Mouse (Mus musculus): ENCODE results near the gene Hspg2.
"Not testable (repeated sequence)": the region's sequence is repeated elsewhere in the genome, so short reads cannot be mapped to it uniquely, and the experiment has no call there.

The Hspg2 gene

DNA sequence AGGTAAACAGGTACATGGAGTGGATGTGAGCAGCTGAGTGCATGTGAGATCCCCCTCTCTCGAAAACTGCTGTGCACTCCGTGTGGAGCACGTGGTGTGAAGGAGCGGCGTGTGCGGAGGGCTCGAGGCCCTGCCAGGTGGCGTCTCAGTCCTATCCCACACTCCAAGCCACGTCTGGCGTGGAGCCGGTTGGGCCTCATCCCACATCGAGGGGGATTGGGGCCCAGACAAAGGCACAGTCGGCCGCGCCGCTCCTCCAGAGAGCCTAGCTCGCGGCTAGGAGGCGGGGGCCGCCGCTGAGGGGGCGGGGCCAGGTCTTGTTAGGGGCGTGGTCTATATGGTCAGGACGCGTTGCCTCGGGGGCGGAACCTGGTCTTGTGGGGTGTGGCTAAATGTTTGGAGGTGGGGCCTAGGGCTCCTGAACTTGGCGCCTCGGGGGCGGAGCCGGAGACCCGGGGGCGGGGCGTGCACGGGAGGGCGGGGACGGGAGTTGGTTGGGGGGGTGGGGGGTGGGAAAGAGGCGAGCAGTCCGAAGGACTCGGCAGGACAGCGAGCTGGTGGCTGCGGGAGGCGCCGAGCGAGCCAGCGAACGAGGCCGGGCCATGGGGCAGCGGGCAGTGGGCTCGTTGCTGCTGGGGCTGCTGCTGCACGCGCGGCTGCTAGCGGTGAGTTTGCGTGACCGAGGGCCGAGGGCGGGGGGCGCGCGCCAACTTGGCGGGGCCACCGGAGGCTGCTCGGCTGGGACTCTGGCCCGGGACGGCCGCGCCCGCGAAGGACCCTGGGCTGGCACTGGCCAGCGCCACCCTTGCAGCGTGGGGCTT is at the start of gene Hspg2:
Gene Hspg2 (plus strand): TSS at position 510 of the 821 bp plus-strand sequence.
- peak; percentile 100 for DNase-seq (ENCODE audit: extremely low spot score)

DNA sequence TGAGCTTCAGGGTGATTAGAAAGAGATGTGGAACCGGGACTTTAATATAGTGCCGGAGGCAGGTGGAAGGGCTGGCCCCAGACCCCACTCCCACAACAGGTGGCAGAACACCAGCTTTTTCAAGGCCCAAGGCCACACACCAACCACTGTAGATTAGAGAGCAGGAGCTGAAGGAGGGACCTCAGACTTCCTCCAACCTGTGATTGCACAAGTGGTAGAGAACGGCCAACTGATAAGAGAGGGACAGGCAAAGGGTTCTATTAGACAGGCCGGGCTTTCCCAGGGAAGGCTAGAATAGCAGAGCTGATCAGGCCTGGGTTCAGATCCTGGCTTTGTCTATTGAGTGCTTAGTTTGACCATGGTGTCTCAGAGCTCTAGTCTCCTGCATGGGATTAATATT is 38.1 kb upstream of the Hspg2 start, which contains the start of gene Cela3b:
Gene Cela3b (minus strand): TSS at position 39 of the 400 bp plus-strand sequence.
- no peak for DNase-seq (ENCODE audit: extremely low spot score)

DNA sequence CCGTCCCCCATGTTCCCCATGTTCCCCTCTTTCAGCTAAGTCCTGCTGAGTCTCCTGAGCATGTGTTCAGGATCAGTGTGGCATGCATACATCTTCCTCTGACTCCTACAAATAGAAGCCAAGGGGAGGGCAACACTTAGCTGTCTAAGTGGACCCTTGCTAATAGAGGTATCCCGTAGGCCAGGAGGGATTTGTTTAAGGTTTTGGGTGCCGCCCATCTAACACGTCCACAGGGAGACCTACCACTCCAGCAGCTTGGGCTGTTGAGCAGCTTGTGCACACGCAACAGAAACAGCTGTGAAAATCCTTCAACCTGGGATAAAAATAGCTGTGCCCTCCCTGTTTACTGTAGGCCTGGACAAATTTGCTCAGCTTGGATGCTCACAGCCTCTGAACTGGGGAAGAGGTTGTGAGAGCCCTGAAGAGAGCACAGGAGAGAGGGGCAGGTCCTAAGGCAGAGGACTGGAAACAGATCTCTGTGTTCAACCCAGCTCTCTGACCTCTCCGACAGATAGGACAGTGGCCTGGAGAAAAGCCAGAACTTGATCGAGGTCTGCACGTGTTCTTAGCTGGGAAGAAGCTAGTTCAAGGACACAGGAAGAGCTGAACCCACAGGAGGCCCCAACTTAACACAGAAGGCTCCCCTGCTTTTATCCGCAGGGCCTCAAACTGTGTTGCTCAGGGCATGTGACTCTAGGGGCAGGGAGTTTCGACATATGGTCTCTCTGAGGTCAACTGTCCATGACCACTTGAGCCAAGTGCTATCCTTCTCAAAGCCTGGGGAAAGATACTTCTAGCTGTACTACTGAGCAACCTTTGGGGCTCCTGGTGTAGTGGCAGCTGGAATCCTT is 35.6 kb upstream of the Hspg2 start:
- not testable (repeated sequence) for DNase-seq (ENCODE audit: extremely low spot score)

DNA sequence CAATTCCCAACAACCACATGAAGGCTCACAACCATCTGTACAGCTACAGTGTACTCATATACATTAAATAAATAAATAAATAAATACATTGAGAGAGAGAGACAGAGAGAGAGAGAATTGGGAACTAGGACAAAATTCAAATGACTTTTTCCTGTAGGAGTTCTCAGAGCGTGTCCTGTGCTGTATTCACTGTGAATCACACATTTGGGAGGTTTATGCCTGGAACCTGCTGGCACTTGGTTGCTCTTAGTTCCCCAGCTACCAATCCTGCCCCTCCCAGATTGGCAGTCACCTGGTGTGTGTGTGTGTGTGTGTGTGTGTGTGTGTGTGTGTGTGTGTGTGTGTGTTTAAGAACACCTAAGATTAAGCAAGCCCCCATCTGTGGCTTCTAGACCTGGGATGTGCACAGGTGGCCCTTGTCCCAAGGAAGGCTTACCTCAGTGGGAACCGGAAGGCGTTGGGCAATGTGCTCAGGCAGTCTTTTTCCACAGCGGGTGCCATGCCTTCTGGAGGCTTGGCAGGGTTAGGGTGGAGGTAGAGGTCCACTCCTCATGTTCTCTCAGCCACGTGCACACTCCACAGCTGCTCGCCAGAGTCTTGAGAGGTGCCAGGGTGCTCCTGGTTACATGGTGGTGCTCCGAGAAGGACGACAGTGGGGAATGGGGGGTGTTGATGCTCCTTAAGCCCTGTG is 31.4 kb upstream of the Hspg2 start:
- DNase-seq (ENCODE audit: extremely low spot score) = no peak

DNA sequence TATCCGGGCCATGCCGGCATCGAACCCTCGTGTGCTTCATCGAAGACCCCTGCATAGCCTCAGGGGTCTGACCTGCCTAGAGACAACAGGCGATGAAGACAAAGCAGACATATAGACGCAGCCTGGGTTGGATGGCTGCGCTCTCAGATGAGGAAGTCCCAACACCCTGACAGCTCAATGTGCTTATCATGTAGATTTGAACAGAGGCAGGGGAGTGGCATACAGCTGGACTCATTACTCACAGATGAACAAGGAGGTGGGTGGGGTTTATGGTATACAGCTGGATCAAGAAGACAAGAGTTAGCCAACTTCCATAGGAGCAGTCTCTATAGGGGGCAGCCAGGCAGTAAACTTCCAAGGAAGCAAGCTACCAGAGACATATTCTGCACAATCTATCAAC is 29.7 kb upstream of the Hspg2 start:
- DNase-seq (ENCODE audit: extremely low spot score) = no peak

DNA sequence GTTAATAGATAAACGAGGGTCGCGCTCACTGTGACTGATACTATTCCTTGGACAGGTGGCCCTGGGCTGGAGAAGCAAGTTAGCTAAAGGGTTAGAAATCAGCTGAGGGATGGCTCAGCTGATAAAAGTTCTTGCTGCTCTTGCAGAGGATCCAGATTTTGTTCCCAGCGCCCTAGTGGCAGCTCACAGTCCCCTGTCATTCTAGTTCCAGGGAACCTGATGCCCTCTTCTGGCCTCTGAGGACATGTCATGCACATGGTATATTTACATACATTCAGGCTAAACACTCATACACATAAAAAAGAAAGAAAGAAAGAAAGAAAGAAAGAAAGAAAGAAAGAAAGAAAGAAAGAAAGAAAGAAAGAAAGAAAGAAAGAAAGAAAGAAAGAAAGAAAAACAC is 27.2 kb upstream of the Hspg2 start:
- DNase-seq (ENCODE audit: extremely low spot score) = no peak

DNA sequence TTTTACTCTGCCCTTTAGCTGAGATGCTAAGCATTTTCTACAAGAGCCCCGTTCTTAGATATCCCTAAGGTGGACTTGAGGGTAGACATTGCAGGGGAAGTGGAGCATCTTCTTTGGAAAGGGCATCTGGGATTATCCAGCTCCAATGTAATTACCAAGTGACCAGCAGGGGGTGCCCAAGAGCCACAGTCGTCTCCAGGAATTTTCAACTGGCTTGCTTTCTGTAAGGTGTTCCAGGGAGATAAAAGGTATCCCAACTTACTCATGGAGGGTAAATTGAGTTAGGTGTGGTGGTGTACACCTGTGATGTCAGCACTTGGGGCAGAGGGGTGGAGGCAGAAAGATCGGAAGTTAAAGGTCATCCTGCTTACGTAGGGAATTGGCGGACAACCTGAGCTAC is 24.9 kb upstream of the Hspg2 start:
- peak; percentile 66 for DNase-seq (ENCODE audit: extremely low spot score)

DNA sequence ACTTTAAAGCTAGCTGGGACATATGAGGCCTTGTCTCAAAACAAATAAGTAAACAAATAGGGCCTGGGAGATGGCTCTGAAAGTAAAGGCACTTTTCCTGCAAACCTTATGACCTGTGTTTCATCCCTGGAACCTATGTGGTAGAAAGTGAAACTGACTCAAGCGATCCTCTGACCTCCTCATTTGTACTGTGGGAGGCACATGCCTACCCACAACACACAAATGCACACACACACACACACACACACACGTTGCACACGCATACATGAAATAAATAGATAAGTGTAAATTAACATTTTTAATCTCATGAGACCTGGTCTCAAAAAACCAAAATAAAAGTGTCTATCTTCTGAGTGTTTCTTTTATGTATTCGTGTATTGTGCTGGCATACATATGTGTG is 22.7 kb upstream of the Hspg2 start:
- DNase-seq (ENCODE audit: extremely low spot score) = no peak

DNA sequence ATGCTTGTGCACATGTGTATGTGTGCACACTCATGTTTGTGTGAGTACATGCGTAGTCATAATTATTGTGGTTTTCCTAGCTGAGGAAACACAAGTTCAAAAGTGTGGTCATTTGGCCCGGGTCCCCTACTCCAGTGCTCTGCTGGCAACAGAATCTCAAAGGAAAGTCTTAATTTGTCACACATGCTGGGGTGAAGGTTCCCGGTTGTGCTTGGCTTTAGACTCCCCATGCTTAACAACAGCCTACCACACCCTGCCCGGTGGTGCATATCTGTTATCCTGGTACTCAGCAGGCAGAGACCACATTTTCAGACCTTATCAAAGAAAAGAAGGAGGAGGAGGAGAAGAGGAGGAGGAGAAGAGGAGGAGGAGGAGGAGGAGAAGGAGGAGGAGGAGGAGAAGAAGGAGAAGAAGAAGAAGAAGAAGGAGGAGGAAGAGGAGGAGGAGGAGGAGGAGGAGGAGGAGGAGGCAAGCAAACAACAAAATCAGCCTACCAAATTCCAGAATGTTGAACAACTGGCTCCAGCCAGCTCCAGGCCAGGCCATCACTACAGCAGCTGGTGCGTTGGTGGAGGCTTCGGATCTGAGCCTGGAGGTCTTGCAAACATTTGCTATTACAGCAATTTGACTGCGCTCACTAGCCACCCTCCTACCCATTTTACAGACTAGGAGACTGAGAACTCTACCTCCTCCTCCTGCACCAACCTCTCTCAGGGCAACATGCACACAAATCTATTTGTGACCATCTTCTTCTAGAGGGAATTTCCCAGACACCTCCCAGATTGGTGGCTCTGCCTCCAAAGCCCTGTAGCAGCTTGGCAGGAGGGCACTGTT is 21.0 kb upstream of the Hspg2 start:
- no peak for DNase-seq (ENCODE audit: extremely low spot score)

DNA sequence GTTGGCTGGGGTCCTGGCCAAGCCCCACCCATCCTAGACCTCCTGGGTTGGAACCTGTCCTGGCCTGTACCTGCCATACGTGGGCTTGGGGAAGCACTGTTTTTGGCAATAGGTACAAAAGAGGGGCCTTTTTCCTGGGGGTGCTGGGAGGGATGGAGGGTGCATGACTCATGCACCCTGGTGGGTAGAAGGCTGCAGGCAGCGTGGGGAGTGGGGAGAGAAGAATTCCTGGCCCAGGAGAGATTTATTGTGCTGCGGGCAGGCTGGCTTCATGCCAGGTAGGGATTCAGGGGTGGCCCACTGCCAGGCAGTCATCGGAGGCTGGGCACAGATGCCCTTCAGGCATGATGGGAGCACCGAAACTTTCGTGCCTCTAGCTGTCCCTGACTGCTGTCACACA is 20.4 kb upstream of the Hspg2 start:
- no peak for DNase-seq (ENCODE audit: extremely low spot score)

DNA sequence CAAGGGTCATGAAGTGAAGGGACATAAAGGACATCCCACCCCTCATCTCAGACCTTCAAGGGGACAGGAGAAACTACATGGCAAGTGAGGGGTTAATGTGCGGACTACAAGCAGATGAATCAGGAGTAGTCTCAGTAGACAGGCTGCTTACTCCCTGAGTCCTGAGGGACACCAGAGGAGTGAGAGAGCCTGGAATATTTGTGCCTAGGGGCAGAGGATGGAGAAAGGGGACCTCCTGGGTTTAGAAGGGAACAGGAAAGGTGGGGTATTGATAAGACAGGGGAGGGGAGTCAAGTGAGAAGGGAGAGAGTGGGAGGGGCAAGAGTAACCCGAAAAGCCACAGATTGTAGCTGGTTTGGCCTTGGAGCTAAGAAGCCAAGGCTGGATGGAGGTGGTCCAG is 19.9 kb upstream of the Hspg2 start:
- DNase-seq (ENCODE audit: extremely low spot score) = no peak

DNA sequence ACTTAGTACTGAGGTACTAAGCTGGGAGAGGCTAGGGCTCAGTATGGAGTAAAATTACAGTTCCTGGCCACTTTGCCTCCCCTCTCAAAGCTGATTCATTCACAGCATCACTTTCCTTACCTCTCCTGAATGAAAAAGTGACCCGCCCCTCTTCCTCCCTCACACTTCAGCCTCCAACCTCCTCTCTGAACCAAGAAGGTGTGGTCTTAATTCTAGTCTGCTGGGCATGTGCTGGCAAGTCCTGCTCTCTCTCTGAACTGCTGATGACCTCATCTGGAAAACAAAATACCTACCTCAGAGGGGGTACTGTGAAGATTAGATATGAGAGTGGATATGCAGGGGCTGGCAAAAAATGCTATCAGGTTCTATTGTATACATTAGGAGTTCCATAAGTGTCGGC is 19.4 kb upstream of the Hspg2 start:
- DNase-seq (ENCODE audit: extremely low spot score) = no peak

DNA sequence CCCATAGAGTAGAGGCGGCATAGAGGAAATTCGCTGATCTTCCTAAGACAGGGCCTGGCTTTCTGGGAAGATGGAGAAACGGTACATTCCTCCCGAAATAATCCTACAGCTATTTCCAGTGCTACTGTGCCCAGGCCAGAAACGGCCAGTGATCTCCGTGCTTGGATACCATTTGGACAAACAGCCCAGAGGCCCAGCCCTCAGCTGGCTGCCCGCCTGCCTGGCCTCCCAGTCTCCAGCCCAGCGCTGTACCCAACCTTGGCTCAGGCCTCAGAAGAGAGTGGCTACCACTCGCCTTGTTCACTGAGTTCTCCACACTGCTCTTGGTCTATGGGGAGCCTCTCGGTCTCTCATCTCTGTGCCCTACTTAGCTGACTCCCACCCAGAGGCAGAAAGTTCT is 18.9 kb upstream of the Hspg2 start:
- no peak for DNase-seq (ENCODE audit: extremely low spot score)

DNA sequence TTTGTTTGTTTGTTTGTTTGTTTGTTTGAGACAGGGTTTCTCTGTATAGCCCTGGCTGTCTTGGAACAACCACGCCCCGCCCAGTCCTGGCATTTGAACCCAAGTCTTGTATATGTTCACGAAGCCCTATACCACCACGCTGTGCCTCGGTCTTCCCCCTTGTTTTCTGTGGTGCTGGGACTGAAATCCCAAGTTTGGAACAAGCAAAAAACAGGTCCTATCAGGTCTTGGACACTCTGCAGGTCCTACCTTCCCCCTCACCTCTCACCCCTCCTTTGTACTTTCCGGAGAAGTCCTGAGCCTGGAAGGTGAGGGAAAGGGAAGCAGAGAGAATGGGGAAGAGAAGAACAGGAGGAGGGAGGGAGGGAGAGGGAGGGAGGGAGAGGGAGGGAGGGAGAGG is 16.4 kb upstream of the Hspg2 start:
- no peak for DNase-seq (ENCODE audit: extremely low spot score)

DNA sequence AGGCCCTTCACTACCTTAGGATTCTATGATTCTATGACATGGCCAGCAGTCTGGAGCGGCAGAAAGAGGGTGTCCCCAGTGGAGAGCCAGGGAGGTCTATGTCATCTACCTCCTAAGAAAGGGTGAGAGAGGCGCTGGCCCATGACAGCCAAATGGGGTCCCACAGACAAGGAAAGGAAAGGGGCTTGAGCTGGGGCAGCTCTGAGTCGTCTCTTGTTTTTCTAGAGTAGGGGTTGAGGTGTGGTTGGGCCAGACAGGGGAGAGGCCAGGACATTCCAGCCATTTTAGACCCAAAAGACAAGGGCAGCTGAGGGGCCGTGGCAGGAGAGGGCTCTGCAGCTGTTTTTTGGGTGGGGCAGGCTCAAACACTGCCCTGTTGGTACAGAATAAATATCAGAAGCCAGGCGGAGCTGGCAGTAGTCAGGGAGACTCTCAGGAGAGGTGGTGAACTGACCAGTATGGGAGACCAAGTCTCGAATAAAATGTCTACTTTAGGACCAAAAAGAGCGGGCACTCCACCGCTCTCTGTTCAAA is 15.3 kb upstream of the Hspg2 start, which contains the start of gene 1700013G24Rik:
Gene 1700013G24Rik (plus strand): TSS at position 51 of the 534 bp plus-strand sequence.
- DNase-seq (ENCODE audit: extremely low spot score) = no peak

DNA sequence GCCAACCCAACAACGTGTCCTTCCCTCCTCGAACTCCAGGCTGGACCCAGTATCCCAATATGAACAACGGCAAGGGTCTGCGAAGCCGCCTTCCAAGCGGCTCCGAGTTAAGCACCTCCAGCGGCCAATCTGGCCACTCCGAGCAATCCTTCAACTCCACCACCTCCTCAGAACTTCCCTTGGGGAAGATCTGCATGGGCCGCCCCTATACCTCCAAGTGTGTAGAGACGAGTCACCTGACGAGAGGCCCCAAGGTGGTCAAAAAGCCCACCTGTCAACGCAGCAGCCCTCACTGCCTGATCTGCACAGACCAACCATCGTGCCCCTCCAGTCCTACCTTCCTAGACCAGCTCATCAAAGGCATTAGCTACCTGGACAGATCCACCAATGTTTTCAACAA is 14.0 kb upstream of the Hspg2 start:
- DNase-seq (ENCODE audit: extremely low spot score) = no peak

DNA sequence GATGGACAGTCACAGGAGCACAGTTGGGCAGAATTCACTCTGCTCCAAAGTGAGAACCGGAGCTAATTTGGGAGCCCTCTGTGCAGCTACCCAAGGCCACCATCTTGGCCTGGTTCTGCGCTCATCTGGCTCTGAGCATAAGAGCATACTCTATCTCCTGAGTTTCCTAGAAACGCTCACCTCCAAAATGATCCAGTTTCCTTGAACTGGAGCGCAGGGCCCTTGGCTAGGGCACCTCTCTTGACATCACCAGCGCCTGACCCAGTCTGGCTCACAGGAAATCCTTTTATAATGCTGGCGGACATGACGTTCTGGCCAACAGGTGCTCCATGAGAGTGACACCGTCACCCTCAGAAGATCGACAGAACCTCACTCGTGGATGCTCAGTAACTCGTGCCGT is 12.0 kb upstream of the Hspg2 start:
- no peak for DNase-seq (ENCODE audit: extremely low spot score)

DNA sequence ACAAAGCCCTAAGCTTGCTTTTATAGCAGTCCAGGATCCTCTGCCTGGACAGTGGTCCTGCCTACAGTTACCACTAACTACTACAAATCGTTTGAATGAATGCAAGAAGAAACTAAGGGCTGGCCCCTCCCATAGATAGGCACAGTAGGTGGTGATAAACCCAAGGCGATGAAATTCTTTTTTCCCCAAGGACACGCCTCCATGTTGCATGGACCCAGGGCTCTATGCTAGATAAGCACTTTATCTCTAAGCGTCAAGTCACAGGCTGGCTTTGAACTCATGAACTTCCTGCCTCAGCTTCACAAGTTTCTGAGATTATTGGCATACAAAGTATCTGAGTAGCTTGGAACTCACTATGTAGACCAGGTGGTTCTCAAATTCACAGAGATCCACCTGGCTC is 11.3 kb upstream of the Hspg2 start:
- DNase-seq (ENCODE audit: extremely low spot score) = no peak

DNA sequence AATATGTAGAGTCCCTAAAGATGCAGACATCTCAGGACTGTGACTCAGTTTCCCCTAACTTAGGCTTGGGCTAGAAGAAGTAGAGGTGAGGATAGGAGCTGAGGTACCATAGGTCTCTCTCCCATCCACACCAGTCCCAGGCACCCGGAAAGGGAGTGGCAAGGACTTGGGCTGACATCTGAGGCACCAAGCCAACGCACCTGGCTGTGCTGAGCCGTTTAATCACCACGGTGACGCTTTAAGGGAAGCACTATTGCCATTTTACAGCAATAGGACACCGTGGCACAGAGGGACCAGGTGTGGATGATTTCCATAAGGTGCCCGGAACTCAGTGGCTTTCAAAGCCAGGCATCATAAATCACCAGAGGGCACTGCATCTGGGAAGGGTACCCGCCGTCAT is 10.3 kb upstream of the Hspg2 start:
- no peak for DNase-seq (ENCODE audit: extremely low spot score)

DNA sequence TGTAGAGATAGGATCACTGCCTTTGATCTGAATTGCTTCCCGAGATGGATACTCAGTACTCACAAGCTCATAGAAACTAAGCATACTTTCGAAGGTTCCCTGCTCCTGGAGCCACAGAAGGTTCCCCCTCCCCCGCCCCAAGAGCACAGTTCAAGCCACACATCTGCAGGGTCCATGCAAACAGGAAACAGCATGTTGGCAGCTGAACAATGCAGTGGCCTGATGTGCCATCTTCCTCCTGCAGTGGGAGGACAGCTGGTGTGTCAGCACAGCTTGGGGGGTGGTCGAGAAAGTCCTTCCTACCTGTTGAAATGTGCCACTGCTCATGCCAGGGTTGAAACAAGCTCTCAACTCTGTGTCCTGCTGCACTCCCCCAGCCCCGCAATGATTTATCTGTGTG is 9.7 kb upstream of the Hspg2 start:
- no peak for DNase-seq (ENCODE audit: extremely low spot score)

DNA sequence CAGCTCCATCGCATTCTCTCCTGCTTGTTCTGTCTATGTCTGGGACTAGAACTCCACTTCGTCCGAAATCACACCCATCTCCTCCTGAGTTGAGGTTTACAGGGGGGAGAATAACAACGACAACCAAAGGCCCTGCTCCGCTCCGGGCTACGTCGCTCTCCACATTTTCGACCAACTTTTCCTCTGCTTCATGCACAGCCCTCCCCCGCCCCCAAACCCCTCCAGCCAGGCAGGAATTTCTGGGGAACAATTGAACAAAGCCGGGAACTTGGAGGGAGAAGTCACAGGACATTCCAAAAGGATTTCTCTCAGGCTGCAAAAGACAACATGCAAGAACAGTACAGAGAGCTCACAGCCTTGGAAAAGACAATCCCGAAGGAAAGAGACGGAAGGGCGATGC is 7.9 kb upstream of the Hspg2 start:
- DNase-seq (ENCODE audit: extremely low spot score) = no peak

Data from embryo, embryonic 9.5 days (tissue).